Mouse (Mus musculus) limb, embryonic 10.5 days (tissue): ENCODE measurements at regions not wholly inside any gene's neighbourhood (a gene's known extent, or its start where the extent isn't known, plus 50 kb on each side); places are given as distances from the start of the nearest gene placed in this dataset.

Experiments
- DNase-seq: peaks from one replicate; pipeline ENCODE4 v3.0.0-alpha.2; 2017; ENCODE audit warnings: low spot score
- H3K27ac ChIP-seq: fragments of 300-500 bp; sonication (generic); 2 replicates; pipeline ENCODE4 v1.5.1; 2016; ENCODE audit warnings: mild to moderate bottlenecking
- H3K27me3 ChIP-seq: fragments of 300-500 bp; sonication (generic); 2 replicates; pipeline ENCODE4 v1.6.1; 2016; ENCODE audit warnings: low read depth, mild to moderate bottlenecking; ENCODE audit not compliant: poor library complexity, severe bottlenecking
- H3K36me3 ChIP-seq: fragments of 300-500 bp; sonication (generic); 2 replicates; pipeline ENCODE4 v1.6.1; 2016; ENCODE audit warnings: mild to moderate bottlenecking, moderate library complexity
- H3K4me1 ChIP-seq: fragments of 300-500 bp; sonication (generic); 2 replicates; pipeline ENCODE4 v1.6.1; 2016
- H3K4me3 ChIP-seq: fragments of 300-500 bp; sonication (generic); 2 replicates; pipeline ENCODE4 v1.5.1; 2016; ENCODE audit warnings: mild to moderate bottlenecking, moderate library complexity
- H3K9me3 ChIP-seq: fragments of 300-500 bp; sonication (generic); replicated peaks from 2 replicates; pipeline ENCODE4 v1.6.1; 2016; ENCODE audit warnings: mild to moderate bottlenecking
- WGBS: fragments of 180-500 bp; shearing (Covaris S2); methylation state at CpG from one replicate; pipeline ENCODE4 v1.1.7; 2016; 5-methylcytosine and 5-hydroxymethylcytosine counted together

DNA sequence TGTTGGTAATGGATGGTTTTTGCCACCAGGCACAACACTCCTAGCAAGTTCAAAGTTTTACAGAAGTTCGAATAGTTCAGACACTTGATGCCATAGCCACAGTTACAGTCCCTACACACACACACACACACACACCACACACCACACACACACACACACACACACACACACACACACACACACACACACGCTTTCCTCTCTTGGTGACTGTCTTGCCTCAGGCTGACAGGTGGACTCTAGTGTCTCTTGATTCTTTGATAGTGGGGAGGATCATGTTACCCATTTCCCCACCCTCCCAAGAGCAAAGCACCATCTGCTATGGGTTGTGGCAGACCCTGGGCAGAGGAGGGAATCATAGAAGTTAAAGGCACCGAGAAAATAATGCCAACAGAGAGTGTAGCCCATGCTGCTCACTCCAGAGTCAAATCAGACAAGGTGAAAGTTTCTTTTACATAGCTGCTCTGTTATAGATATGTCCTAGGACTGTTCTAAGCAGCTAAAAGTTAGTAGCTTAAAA lies 75.9 kb downstream of the Klhl25 start:
- Histone ChIP-seq H3K9me3 (no peaks in the 10 kb centered on the region), H3K4me1 (no peaks in the 10 kb centered on the region), H3K4me3 (no peak overlapping the region), H3K27ac (no peak overlapping the region), H3K27me3 (no peaks in the 10 kb centered on the region), H3K36me3 (no peaks in the 10 kb centered on the region)
- no peak for DNase-seq
- 63% methylated on average over 3 of the region's 3 CpGs for WGBS

DNA sequence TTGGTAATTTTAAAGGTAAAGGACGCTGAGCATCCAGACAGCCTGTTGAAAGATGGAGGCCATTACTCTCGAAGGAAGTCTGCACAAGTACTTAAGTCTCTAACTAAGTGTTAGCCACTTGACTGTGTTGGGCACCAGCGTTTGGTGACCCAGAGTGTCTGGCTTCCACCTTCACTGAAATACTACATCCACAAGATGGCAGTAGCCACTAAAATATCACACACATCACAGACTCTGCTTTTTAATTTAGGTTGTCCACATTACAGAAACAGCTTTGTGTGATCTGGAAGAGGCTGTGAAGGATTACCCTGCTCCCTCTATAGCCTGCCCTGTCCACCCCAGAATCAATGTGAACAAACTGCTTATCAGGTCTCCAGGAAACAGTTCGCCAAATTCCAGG lies 79.4 kb downstream of the Klhl25 start:
- no peaks in the 10 kb centered on the region; the same call in 1 of the 2 replicates for H3K9me3 ChIP-seq
- no peak overlapping the region for H3K4me3 ChIP-seq
- no peaks in the 10 kb centered on the region for H3K36me3 ChIP-seq
- no peaks in the 10 kb centered on the region for H3K4me1 ChIP-seq
- no peaks in the 10 kb centered on the region for H3K27me3 ChIP-seq
- H3K27ac ChIP-seq: no peak overlapping the region
- 37% methylated on average over 4 of the region's 4 CpGs for WGBS
- DNase-seq: no peak

DNA sequence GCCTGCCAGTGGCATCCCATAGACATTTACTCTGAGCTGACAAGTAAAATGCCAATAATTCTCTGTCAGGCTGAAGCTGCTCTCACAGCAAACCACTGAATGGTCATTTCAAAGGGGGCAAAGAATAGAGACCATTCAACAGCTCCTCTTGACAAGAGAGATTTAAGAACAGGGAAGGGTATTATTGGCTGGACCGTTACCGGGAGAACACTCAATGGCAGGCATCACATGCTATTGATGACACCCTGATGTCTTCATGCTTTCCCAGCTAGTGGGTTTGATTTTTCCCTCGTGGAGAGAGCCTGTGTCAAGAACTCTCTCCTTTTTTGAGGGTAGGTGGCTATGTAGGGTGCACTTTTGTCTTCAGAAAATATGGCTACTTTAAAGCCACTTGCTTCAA lies 95.7 kb downstream of the Klhl25 start:
- Histone ChIP-seq H3K36me3 (no peaks in the 10 kb centered on the region), H3K4me1 (no peaks in the 10 kb centered on the region), H3K27me3 (no peaks in the 10 kb centered on the region), H3K4me3 (no peak overlapping the region), H3K27ac (no peak overlapping the region), H3K9me3 (no peaks in the 10 kb centered on the region)
- 80% methylated on average over 3 of the region's 3 CpGs for WGBS
- no peak for DNase-seq

DNA sequence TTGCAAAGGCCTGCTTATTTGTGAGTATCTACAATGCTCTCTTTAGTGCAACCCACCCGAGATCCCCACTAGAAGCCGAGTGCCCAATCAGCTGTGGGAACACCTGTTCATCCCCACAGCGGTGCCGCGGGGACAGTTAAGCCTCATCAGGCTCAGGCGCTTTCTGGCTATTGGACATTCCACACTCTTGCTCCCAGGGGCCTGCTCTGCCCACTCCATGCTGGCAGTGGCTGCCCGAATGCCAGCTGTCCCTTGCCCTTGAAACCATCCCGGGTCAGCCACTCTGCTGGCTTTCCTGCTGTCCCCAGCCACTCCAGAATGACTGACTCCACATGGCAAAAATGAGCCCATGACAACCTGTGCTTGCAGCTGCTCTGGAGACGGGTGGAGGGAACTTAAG lies 107.6 kb downstream of the Klhl25 start:
- H3K4me3 ChIP-seq: no peak overlapping the region
- H3K4me1 ChIP-seq: no peaks in the 10 kb centered on the region
- WGBS: 83% methylated on average over 9 of the region's 9 CpGs
- no peak overlapping the region for H3K27ac ChIP-seq
- no peaks in the 10 kb centered on the region for H3K9me3 ChIP-seq
- no peaks in the 10 kb centered on the region for H3K27me3 ChIP-seq
- DNase-seq: no peak
- H3K36me3 ChIP-seq: no peaks in the 10 kb centered on the region

DNA sequence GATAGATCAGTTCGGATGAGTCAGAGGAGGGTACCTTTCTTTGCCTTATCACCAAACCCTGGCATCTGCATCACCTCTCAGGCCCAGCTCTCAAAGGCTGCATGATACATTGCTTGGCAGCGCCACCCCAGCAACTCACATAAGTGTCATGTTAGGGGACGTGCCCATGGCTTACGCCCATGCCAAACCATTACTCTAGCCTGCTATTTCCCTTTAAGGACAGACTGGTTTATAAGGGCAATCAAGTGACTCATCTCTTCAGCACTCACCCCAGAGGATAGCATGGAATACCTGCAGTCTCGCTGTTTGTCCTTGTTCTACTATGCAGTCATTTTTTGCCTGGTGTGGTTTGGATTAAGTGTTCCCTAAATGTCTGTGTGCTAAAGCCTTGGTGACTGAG lies 109.3 kb downstream of the Klhl25 start:
- Histone ChIP-seq H3K27ac (no peak overlapping the region), H3K36me3 (no peaks in the 10 kb centered on the region), H3K9me3 (no peaks in the 10 kb centered on the region), H3K4me1 (no peaks in the 10 kb centered on the region), H3K4me3 (no peak overlapping the region), H3K27me3 (no peaks in the 10 kb centered on the region)
- 83% methylated on average over 5 of the region's 5 CpGs for WGBS
- DNase-seq: no peak

DNA sequence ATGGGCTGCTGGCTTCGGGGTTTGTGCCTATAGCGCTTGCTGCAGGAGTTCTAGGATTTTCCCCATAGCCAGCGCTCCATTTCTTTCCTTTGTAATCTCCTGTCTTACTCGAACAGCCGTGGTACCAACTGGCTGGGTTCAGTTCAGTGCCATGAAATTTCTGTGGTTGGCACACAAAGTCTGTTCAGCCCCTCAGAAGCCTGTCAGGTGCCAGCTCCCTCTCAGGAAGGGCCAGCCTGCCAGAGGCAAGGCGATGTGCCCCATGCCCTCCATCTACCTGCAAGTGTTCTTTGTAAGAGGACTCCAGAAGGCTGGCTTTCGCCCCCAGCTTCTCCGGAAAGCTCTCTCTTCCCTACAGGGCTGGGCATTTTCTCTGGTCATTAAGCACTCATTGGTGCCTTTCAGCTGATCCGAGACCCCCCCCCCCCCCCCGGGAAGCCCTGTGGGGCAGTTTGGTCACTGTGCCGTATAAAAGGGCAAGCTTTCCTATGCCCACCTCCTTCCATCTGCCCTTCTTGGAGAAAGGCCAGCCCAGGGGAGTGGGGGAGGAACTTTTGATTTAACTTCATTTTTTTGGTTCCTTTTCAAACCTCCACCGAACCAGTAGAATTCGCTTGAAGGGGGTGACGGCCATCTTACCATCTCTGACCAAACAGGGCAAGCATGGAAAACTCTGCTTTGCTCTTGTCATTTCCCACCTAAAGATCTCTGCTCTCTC lies 112.0 kb downstream of the Klhl25 start:
- Histone ChIP-seq H3K4me1 (no peaks in the 10 kb centered on the region), H3K9me3 (no peaks in the 10 kb centered on the region), H3K36me3 (no peaks in the 10 kb centered on the region), H3K27me3 (no peaks in the 10 kb centered on the region), H3K27ac (no peak overlapping the region), H3K4me3 (no peak overlapping the region)
- 90% methylated on average over 14 of the region's 14 CpGs for WGBS
- no peak for DNase-seq

DNA sequence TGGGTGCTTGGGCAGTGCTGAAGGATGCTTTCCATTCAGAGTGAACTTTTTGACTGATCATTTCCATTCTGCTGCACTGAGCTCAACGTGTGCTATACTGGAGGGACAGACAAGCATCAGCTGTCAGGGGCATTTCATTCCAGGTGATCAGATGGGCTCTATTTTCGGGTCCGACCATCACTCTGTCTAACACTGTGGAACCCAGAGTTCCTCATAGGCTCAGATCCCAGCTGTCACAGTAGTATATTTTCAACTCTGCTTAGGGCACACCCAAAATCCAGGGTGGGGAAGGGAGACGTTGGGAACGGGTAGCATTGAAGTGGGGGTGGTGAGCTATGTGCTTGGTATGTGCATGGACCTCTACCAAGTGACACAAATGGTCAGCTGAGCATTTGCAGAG lies 120.1 kb downstream of the Klhl25 start:
- no peaks in the 10 kb centered on the region for H3K9me3 ChIP-seq
- H3K27ac ChIP-seq: no peak overlapping the region
- WGBS: 93% methylated on average over 5 of the region's 5 CpGs
- H3K36me3 ChIP-seq: no peaks in the 10 kb centered on the region
- H3K4me3 ChIP-seq: no peak overlapping the region
- H3K27me3 ChIP-seq: no peaks in the 10 kb centered on the region
- no peak for DNase-seq
- no peaks in the 10 kb centered on the region for H3K4me1 ChIP-seq

DNA sequence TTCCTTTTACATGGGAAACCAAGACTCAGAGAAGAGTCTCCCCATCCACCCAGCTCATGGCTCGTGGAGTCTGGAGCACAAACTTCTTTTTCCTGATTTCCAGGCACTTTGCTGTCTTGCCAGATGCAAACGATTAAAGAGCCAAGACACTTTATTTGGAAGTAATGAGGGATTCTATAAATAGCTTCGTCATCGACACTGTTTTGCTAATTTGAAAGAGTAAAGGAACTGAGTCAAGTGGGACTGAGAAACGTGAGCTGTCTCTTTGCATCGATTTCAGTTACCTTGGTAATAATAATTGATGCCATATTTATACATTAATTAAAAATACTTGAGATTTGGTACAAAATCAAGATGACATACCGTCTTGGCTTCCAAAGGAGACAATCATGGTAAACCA lies 122.8 kb downstream of the Klhl25 start:
- no peaks in the 10 kb centered on the region for H3K27me3 ChIP-seq
- H3K4me1 ChIP-seq: no peaks in the 10 kb centered on the region
- no peaks in the 10 kb centered on the region for H3K36me3 ChIP-seq
- no peak overlapping the region for H3K27ac ChIP-seq
- H3K9me3 ChIP-seq: no peaks in the 10 kb centered on the region
- no peak for DNase-seq
- 72% methylated on average over 7 of the region's 7 CpGs for WGBS
- no peak overlapping the region for H3K4me3 ChIP-seq

DNA sequence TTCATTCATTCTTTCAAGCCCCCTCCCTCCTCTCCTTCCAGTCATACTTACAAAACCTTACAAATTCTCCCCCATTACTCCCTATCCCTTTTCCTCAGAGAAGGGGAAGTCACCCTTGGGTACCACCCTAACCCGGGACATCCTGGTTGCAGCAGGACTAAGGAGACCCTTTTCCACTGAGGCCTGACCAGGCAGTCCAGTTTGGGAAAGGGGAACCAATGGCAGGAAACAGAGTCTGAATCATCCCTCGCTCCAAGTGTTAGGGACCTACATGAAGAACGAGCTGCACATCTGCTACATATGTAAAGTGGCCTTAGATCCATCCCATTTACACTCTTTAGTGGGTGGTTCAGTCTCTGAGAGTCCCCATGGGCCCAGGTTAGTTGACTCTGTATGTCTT lies 123.6 kb downstream of the Klhl25 start:
- Histone ChIP-seq H3K27me3 (no peaks in the 10 kb centered on the region), H3K36me3 (no peaks in the 10 kb centered on the region), H3K27ac (no peak overlapping the region), H3K9me3 (no peaks in the 10 kb centered on the region), H3K4me1 (no peaks in the 10 kb centered on the region), H3K4me3 (no peak overlapping the region)
- no peak for DNase-seq
- WGBS: 94% methylated on average over 3 of the region's 3 CpGs

DNA sequence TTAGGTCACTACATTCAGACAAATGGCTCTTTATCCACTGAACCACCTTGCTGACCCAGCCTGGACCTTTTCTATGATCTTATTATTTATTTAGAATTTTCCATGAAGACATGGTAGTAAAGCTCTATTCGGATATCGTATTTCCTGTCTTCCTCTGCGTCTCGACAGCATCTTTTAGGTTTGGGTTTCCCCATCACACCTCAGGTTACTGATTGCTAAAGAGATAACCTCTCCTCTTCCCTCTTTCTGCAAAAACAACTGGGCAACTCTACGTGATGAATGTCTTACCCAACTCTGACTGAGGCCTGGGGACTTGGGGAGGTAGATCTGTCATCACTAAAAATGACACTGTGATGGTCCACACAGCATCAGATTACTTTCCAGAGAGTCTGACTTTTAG lies 133.4 kb downstream of the Klhl25 start:
- Histone ChIP-seq H3K36me3 (no peaks in the 10 kb centered on the region), H3K4me1 (peaks cover 6% of the 10 kb centered on the region), H3K27me3 (peaks cover 15% of the 10 kb centered on the region), H3K27ac (no peak overlapping the region), H3K9me3 (no peaks in the 10 kb centered on the region), H3K4me3 (no peak overlapping the region)
- 61% methylated on average over 5 of the region's 5 CpGs for WGBS
- DNase-seq: no peak

DNA sequence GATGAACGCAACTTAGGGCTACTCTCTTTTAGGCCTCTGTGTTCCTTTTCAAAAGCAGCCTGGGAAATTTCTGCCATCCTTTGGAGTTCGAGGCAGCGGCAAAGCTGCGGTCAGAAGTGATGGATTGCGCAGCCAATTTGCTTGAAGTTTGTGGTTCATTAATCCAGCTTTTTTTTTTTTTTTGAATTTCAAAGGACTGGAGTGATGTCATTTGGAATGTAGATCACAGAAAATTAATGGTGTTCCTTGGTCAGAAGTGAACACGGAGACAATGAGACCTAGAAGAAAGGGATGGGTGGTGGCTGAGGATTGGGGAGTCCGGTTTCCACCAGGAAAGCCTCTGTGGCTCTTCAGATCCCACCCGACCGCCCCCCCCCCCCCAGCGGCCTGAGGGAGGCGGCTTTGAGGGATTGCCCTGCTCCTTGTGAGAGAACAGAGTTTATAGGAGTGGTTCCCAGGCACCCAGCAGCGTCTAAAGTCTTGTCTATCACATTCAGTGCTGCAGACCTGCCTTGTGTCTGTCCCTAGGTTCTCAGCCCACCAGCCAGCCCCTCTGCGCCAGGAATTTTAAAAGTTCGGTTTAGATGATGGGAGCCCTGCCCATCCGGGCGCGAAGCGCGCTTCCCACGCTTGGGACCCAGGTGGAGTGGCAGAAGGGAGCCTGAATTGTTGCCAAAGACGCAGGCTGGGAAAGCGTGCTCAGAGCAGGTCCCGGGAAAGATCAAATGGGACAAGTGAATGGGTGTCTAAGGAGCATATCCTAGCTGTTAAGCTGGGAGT lies 135.1 kb downstream of the Klhl25 start:
- 11% methylated on average over 22 of the region's 23 CpGs for WGBS
- Histone ChIP-seq H3K9me3 (no peaks in the 10 kb centered on the region), H3K27me3 (peaks cover 15% of the 10 kb centered on the region), H3K27ac (no peak overlapping the region), H3K4me1 (peaks cover 6% of the 10 kb centered on the region), H3K36me3 (no peaks in the 10 kb centered on the region), H3K4me3 (peak overlapping the region; percentile 23)
- peak; percentile 46 for DNase-seq

DNA sequence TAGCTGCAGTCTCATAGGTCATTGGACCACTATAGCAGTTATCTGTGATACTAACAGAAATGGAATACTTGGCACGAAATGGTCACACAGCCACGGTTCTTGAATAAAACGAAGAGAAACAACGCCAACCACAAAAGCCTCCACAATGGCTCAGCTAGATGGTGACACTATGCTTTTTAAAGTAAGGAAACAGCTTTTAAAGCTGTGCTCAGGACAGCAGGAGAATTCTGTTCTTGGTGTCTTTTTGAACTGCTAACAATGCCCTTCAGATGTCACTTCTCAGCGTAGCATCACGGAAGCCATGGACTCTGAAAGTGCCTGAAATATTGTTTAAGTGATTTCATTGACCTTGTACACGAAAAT lies 135.7 kb downstream of the Klhl25 start:
- 67% methylated on average over 7 of the region's 7 CpGs for WGBS

DNA sequence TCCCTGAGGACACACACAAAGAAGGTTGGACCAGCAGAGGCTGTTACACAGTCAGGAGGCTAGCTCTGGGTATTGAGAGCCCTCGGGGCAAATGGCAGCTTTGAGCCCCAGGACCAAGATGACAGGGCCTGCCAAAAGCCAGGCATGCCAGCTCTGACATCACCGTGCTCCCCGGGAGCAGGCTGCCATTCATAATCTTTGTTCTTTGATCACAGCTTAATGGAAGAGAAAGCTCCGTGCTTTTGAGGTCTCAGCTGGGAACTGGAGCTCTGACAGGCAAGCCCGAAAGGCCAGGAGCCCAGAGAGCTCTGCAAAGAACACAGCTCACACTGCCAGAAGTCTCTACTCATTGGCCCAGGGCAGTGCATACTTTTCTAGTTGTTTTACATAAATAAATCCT lies 150.7 kb downstream of the Klhl25 start:
- Histone ChIP-seq H3K4me1 (no peaks in the 10 kb centered on the region), H3K36me3 (no peaks in the 10 kb centered on the region), H3K9me3 (no peaks in the 10 kb centered on the region), H3K27me3 (no peaks in the 10 kb centered on the region), H3K4me3 (no peak overlapping the region), H3K27ac (no peak overlapping the region)
- 48% methylated on average over 5 of the region's 5 CpGs for WGBS
- DNase-seq: no peak

More for the DNA sequence above, 135.7 kb downstream of the Klhl25 start:
- H3K4me1 ChIP-seq: peaks cover 6% of the 10 kb centered on the region
- no peaks in the 10 kb centered on the region for H3K36me3 ChIP-seq
- no peak for DNase-seq
- H3K9me3 ChIP-seq: no peaks in the 10 kb centered on the region
- no peak overlapping the region for H3K4me3 ChIP-seq
- H3K27ac ChIP-seq: no peak overlapping the region
- peaks cover 15% of the 10 kb centered on the region for H3K27me3 ChIP-seq
